In the genomic region with DNA sequence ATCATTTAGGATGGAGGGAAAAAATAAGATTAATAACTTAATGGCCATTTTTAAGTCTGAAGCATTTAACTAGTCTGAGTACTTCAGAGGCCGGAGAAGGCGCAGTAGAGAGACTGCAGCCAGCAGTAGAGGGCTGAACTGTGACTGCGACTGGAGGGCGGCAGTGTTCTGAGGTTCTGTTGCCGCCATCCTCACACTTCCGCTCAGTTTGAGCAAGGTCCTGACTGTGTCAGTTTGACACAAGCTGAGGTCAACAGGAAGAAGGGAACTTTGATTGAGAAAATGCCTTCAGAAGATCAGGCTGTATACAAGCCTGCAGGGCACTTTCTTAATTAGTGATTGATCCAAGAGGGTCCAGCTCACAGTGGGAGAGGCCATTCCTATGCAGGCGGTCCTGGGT, we compare ENCODE assay signal across 18 mouse cellular contexts.
"Had no signal": no experiment of that assay in that cellular context is flagged by ENCODE, and none has a peak within 500 bp of the region (broad histone marks: within the 10 kb centered on the region; RNA-seq: fewer than 3 reads in every experiment).

No protein-coding gene starts in this region.

- ATAC-seq: intestine, embryonic 15.5 days; lung, postnatal 0 days; midbrain, embryonic 13.5 days; midbrain, embryonic 16.5 days had no signal

- H3K27ac ChIP-seq: intestine, embryonic 15.5 days; kidney, postnatal 0 days; layer of hippocampus, adult 2 months; liver, embryonic 13.5 days; macrophage; midbrain, embryonic 10.5 days; midbrain, embryonic 13.5 days; stomach, embryonic 15.5 days had no signal

- H3K4me3 ChIP-seq: intestine, embryonic 15.5 days; layer of hippocampus, adult 2 months; liver, embryonic 13.5 days; megakaryocyte, embryonic 14.5 days; midbrain, embryonic 10.5 days; midbrain, embryonic 13.5 days; stomach, embryonic 15.5 days had no signal

- H3K36me3 ChIP-seq: intestine, embryonic 15.5 days; liver, embryonic 13.5 days; midbrain, embryonic 10.5 days; midbrain, embryonic 13.5 days; stomach, embryonic 15.5 days had no signal

- H3K9me3 ChIP-seq: intestine, embryonic 15.5 days; liver, embryonic 13.5 days; megakaryocyte, embryonic 14.5 days; midbrain, embryonic 10.5 days; midbrain, embryonic 13.5 days; stomach, embryonic 15.5 days had no signal

- DNase-seq: kidney, adult 11 months; kidney, postnatal 25 days; layer of hippocampus, adult 9-11 months; liver, embryonic 13.5 days; lung, adult 2 months; right cerebral cortex, postnatal 25 days; spleen, adult 18-20 months; thymus, postnatal 25 days had no signal

- H3K9ac ChIP-seq: intestine, embryonic 15.5 days; liver, embryonic 13.5 days; midbrain, embryonic 13.5 days; stomach, embryonic 15.5 days had no signal

- H3K4me1 ChIP-seq: liver, embryonic 13.5 days; stomach, embryonic 15.5 days had no signal

- H3K27me3 ChIP-seq: intestine, embryonic 15.5 days; liver, embryonic 13.5 days; megakaryocyte, embryonic 14.5 days; midbrain, embryonic 13.5 days; stomach, embryonic 15.5 days had no signal

- H3K4me2 ChIP-seq: intestine, embryonic 15.5 days; liver, embryonic 13.5 days; midbrain, embryonic 13.5 days; stomach, embryonic 15.5 days had no signal
